ENCODE assay signal across 31 mouse cellular contexts in the genomic region with DNA sequence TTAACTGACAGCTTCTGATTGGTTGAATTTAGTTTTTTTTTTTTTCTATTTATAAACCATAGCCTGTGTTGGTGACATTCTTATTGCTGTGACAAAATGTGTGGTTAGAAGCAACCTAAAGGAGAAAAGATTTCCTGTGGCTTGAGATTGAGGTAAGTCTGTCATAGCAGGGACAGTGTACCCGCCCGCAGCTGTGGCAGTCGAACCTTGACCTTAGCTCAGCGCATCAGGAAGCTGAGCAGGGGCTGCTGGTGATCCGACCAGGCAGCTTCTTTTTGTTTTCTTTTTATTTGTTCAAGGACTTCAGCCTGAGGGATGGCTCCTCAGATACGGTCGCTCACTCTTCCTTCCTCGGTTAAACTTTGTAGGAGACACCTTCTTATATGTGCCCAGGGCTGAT.
DNase-seq lines count a peak whose midpoint lies in the region; ATAC-seq lines count a peak whose summit lies in the region.
"Had no signal": no experiment of that assay in that cellular context is flagged by ENCODE, and none has a peak within 500 bp of the region (broad histone marks: within the 10 kb centered on the region; RNA-seq: fewer than 3 reads in every experiment).

No protein-coding gene starts in this region.

- no peak overlapping the region for H3K27ac ChIP-seq in midbrain, embryonic 10.5 days (replicated peaks)
- no peak overlapping the region for H3K27ac ChIP-seq in midbrain, embryonic 13.5 days
- H3K27ac ChIP-seq: embryonic facial prominence, embryonic 12.5 days; heart, adult 2 months; heart, embryonic 13.5 days; hindbrain, embryonic 10.5 days; hindbrain, embryonic 15.5 days; kidney, postnatal 0 days; limb, embryonic 15.5 days; liver, embryonic 13.5 days; neural tube, embryonic 13.5 days had no signal

- 68% methylated on average over 8 of the region's 8 CpGs for WGBS in midbrain, embryonic 10.5 days
- 81% methylated on average over 8 of the region's 8 CpGs for WGBS in midbrain, embryonic 13.5 days

- H3K4me2 ChIP-seq in midbrain, embryonic 13.5 days (replicated peaks), result no peak overlapping the region
- H3K4me2 ChIP-seq: embryonic facial prominence, embryonic 12.5 days; heart, embryonic 13.5 days; hindbrain, embryonic 15.5 days; limb, embryonic 15.5 days; liver, embryonic 13.5 days; neural tube, embryonic 13.5 days had no signal

- no peak for ATAC-seq in midbrain, embryonic 13.5 days
- ATAC-seq in megakaryocyte, adult 5-6 weeks (ENCODE audit: poor library complexity, severe bottlenecking), result 0 out of 2 replicates have a peak, but pooled peaks have one; percentile 35
- ATAC-seq: CD4-positive, CD25-positive, alpha-beta regulatory T cell, adult 4 months; forebrain, embryonic 14.5 days; inflammation-experienced regulatory T-cells, adult 6 months; lung, postnatal 0 days; midbrain, embryonic 16.5 days had no signal

- H3K9ac ChIP-seq in midbrain, embryonic 13.5 days (replicated peaks), result no peak overlapping the region
- H3K9ac ChIP-seq: embryonic facial prominence, embryonic 12.5 days; heart, embryonic 13.5 days; hindbrain, embryonic 15.5 days; limb, embryonic 15.5 days; liver, embryonic 13.5 days; neural tube, embryonic 13.5 days had no signal

- DNase-seq in adrenal gland, postnatal 14 days, result peak; percentile 34
- no peak for DNase-seq in adrenal gland, postnatal 25 days
- peak; percentile 10 for DNase-seq in midbrain, embryonic 10.5 days (ENCODE audit: low spot score)
- DNase-seq in urinary bladder, postnatal 25 days (ENCODE audit: low spot score), result no peak
- DNase-seq in left cerebral cortex, adult 8-10 months (ENCODE audit: low spot score in 2 of 2), result no peak
- DNase-seq: cerebellum, adult 9-10 months; cerebellum, postnatal 36 days; embryo, embryonic 11 days; gastrocnemius, postnatal 25 days; heart, adult 2 months; heart, postnatal 10 days; kidney, adult 8-10 months; liver, embryonic 13.5 days; lung, adult 18-20 months; lung, postnatal 4 days; right cerebral cortex, postnatal 4 days; thymus, postnatal 4 days had no signal

- H3K36me3 ChIP-seq in midbrain, embryonic 10.5 days, result no peaks in the 10 kb centered on the region
- H3K36me3 ChIP-seq in midbrain, embryonic 13.5 days, result no peaks in the 10 kb centered on the region
- H3K36me3 ChIP-seq: embryonic facial prominence, embryonic 12.5 days; heart, embryonic 13.5 days; hindbrain, embryonic 10.5 days; hindbrain, embryonic 15.5 days; limb, embryonic 15.5 days; liver, embryonic 13.5 days; neural tube, embryonic 13.5 days had no signal

- H3K4me1 ChIP-seq in midbrain, embryonic 10.5 days, result no peaks in the 10 kb centered on the region
- no peaks in the 10 kb centered on the region for H3K4me1 ChIP-seq in midbrain, embryonic 13.5 days (replicated peaks)
- H3K4me1 ChIP-seq: embryonic facial prominence, embryonic 12.5 days; heart, embryonic 13.5 days; hindbrain, embryonic 10.5 days; hindbrain, embryonic 15.5 days; limb, embryonic 15.5 days; neural tube, embryonic 13.5 days had no signal

- no peaks in the 10 kb centered on the region for H3K27me3 ChIP-seq in midbrain, embryonic 10.5 days (ENCODE audit: low read depth, poor library complexity, severe bottlenecking)
- no peaks in the 10 kb centered on the region for H3K27me3 ChIP-seq in midbrain, embryonic 13.5 days
- H3K27me3 ChIP-seq: embryonic facial prominence, embryonic 12.5 days; heart, embryonic 13.5 days; hindbrain, embryonic 15.5 days; limb, embryonic 15.5 days; liver, embryonic 13.5 days; neural tube, embryonic 13.5 days had no signal

- H3K4me3 ChIP-seq in midbrain, embryonic 10.5 days, result no peak overlapping the region
- H3K4me3 ChIP-seq in midbrain, embryonic 13.5 days (replicated peaks), result no peak overlapping the region
- H3K4me3 ChIP-seq: embryonic facial prominence, embryonic 12.5 days; heart, adult 2 months; heart, embryonic 13.5 days; hindbrain, embryonic 10.5 days; hindbrain, embryonic 15.5 days; limb, embryonic 15.5 days; liver, embryonic 13.5 days; neural tube, embryonic 13.5 days had no signal

- no peaks in the 10 kb centered on the region for H3K9me3 ChIP-seq in midbrain, embryonic 10.5 days (replicated peaks)
- H3K9me3 ChIP-seq in midbrain, embryonic 13.5 days, result no peaks in the 10 kb centered on the region
- H3K9me3 ChIP-seq: embryonic facial prominence, embryonic 12.5 days; heart, embryonic 13.5 days; hindbrain, embryonic 10.5 days; hindbrain, embryonic 15.5 days; limb, embryonic 15.5 days; liver, embryonic 13.5 days; neural tube, embryonic 13.5 days had no signal

Comparison
In these comparisons a context has a peak if more than half of its experiments do, and no peak if none do; other contexts are left out.
1. DNase-seq: peak in adrenal gland, postnatal 14 days (single experiment) and midbrain, embryonic 10.5 days (single experiment); none in adrenal gland, postnatal 25 days (single experiment), urinary bladder, postnatal 25 days (single experiment) and left cerebral cortex, adult 8-10 months (0 of 2).